Mouse (Mus musculus) spleen, adult 18-20 months (tissue): Measurements from ENCODE around the gene Rtn2.

Experiments
- DNase-seq, 2 experiments: peaks; one replicate each; pipeline ENCODE4 v3.0.0; 2022; ENCODE audit warnings: mixed read lengths in 2 of 2

The Rtn2 gene

DNA sequence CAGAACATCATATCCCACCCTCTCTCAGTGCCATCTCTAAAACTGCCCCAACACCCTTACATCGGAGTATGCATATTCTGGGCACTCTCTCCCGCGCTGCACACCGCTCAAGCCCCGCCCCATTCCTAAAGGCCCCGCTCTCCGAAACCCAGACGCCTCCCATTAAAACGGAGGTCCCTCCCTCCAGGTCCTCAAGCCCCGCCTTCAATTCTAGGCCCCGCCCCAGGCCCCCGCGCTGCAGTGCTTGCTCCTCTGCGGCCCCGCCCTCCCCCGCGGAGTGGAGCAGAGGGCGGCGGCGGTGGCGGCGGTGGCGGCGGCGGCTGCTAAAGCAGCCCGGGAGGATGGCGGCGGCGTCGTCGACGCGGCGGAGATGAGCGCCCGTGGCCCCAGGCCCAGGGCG is at the start of gene Rtn2:
Gene Rtn2 (plus strand): TSS at position 240 of the 400 bp plus-strand sequence.
- DNase-seq: peak; percentile 56 to 61

- DNase-seq: no peak
These were observed 47.8 kb upstream of the Rtn2 start for GRCm38 (mm10) chr7:19234652-19235051.

- no peak for DNase-seq
These were observed 47.2 kb upstream of the Rtn2 start for GRCm38 (mm10) chr7:19235092-19235671.

DNA sequence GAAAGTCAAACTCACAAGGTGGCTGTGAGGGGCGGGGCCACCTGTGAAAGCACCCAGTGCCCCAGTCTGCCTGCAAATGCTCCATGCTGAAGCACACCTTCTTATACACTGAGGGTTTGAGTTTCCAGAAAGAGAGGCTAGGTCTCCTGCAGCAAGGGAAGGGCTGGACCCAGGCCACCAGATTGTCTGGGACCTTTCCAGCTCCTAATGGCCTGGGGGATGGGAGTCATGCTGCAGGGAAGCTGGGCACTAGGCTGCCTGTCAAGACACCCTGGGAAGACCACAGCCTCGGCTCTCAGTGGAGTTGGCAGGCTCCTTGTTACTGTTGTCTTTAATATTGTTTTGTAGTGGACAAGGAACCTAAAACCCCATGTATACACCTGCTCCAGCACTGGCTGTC is 46.0 kb upstream of the Rtn2 start:
- DNase-seq: no peak

DNA sequence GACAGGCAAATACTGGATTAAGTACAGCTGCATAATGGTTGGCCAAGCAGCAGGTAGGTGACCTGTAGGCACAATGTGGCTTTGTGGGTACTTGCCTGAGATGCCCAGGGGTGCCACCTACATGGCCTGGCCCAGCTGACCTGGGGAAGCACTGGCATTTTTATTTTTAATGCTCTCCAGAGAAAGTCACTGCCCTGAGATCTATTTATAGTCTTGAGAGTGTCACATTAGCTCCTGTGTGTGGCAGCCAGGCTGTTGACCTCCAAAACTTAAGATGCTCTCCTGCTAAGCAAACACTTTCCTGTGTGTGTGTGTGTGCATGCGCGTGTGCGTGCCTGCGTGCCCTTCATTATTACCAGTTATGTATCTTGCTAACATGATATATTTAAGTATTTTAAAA is 44.1 kb upstream of the Rtn2 start:
- no peak for DNase-seq

DNA sequence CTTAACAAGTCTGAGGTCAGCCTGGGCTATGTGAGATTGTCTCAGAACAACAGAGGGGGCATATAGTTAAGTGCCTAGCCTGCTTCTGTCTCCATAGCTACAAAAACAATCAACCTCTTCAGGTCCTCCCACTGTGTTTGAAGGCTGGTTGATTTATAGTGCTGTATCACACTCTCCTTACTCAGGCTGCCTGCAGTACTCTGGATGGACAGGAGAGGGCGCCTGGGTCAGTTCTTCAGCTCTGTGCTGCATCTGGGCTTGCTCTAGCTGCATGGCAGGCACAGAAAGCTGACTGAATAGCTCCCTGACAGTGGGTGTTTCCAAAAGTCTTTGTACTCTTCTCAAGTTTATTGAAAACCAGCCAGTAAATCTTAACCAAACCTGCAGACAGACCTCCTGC is 43.0 kb upstream of the Rtn2 start:
- DNase-seq: peak; percentile 76 to 90

DNA sequence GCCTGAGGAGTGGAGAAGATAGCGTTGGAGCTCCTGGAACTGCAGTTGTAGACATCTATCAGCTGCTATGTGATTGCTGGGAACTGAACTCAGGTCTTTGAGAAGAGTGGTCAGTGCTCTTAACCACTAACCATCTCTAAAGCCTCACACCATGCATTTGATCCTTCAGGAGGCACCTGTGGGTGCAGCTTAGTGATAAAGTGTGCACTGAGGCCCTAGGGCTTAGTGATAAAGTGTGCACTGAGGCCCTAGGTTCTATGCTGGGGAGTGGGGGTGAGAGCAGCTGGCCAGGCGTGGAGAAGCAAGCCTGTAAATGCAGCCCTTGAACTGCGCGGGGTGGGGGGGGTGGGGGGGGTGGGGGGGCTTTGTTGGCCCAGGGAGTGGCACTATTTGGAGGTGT is 42.4 kb upstream of the Rtn2 start:
- no peak for DNase-seq

DNA sequence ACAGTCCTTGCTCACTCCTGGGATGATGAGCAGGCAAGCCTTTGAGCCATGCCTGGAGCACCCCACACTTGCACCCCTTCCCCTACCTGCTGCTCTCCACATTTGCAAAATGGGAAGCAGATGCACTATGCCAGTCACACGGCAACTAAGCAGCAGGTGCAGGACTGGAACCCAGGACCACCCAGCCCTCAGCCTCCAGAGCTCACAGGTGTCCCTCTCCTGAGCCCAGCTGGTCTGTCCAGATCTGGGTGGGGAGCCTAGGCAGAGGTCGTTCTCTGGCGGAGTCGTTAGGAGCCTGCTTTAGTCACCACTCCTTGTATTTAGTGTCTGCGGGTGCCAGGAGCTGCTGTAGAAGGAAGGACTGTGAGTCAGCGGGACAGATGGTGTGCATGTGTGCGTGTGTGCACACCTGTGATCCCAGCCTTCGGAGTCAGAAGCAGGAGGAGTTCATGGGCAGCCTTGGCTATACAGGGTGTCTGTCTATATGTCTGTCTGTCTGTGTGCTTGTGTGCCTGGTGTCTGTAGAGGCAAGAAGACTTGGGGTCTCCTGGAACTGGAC is 41.4 kb upstream of the Rtn2 start:
- DNase-seq: no peak

GRCm38 (mm10) chr7:19242005-19242404 is 40.4 kb upstream of the Rtn2 start:
- DNase-seq: no peak

DNA sequence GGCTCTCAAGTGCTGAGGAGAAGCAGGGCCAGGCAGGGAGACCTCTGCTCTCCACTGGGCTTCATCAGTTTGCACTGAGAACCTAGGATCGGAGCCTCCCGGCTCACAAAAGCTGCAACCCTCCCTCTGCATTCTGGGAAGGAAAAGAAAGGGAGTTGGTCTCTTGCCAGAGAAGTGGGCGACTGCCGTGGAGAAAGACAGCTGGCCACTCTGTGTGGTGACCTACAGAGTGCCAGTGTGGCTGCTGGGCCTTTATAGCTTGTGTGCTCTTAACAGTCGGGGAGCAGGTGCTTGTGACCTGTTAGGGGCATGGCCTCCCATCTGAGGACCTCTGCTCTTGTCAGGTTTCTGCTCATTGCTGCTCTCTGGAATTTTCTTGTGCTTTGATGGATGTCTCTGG is 38.6 kb upstream of the Rtn2 start:
- DNase-seq: no peak

DNA sequence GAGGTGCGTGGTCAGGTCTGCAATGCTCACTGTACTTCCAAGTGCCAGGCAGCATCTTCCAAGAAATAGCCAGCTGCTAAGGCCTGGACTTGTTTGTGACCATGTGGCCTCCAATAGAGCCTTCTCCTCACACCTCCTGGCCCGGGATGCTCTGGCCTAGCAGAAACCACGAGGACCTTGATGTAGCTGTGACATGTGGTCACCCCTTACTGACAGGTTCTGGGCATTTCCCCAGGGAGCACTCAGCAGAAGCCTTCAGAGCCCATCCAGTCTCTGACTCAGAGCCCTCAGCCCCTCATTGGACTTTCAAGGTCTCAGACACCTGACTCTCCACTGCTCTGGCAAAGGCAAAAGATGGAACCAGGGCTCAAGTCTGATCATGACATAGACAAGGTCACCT is 37.3 kb upstream of the Rtn2 start:
- DNase-seq: no peak

DNA sequence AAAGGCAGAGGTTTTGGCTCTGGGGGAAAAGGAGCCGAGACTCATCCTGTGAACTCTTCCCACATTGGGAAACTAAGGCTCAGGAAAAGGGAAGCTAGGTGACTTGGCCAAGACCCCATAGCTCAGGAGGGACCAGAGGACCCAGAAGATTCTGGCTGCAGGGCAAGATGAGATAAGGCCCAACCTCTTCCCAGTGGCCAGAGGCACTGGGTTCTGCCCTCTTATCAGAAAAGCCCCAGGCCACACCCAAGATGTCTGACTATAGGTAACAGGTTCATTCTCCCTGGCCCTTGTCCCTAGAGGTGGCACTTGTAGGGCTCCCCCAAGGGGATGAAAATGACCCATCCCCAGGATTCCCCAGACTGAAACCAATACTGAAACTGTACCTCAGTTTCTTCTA is 35.6 kb upstream of the Rtn2 start:
- DNase-seq: no peak

DNA sequence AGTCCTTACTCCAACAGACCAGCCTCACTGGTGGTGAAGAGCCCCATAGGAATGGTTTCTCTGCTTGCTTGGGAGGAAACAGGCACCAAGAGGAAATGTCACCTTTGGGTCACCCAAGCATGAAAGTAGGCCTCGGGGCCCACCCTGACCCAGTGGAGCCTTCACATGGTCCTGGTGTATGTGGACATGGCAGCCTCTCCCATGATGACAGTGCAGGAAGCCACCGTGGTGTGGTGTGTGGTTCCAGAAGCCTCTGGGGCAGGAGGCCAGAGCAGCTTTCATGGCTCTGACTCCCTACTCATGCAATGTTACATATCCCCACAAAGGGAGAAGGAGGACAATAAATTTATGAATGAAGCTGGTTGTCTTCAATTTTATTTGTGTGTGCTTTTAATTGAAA is 34.9 kb upstream of the Rtn2 start:
- no peak for DNase-seq

- no peak for DNase-seq
These were observed 30.3 kb upstream of the Rtn2 start for GRCm38 (mm10) chr7:19252078-19252477.

DNA sequence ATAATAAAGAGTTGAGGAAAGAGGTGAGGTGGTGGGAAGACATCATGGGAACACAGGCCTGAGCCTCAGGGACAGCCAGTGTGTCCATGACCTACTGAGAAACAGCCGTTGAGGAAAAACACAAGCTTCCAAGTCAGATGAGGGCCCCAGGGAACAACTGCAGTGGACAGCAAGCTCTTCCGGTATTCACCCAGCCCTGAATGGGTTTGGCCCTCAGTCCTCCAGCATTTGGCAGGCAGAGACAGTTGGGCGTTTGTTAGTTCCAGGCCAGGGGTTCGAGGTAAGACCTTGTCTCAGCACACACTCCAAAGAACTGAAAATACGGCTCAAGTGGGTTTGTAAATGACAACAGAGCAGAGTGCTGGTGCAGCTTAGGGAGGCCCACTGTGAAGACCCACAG is 29.0 kb upstream of the Rtn2 start:
- DNase-seq: no peak

DNA sequence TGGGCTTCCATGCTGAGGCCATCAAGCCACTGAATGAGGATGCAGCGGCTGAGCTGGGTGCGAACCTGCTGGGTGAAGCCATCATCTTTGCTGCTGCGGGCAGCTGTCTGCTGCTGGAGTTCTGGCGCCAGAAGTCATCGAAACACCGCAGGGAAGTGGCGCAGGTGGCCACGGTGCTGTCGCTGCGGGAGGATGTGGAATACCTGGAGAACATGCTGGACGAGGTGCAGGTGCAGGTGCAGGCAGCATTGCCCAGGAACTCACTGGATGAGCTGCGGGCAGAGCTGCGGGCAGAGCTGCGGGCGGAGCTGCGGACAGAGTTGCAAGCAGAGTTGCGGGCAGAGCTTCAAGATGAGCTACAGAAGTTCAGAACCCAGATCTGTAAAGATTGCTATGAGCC is 27.0 kb upstream of the Rtn2 start:
- DNase-seq: no peak

DNA sequence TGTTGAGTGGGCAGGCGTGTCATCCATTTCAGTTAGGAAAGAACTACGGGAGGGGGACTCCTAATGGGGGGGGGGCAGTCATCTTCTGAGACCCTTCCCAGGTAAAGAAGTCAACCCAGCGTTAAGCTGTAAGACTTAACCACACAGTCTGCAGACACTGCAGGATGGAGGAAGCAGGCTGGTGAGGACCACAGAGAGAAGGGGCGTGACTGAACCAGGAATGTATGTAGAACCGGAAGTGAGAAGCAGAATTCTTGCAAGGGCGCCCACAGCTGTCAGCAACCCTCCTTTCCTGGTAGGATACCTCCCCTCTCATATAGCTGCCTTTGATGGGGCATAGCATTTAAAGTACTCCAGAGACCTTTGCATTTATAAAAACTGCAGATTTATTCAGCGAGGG is 25.9 kb upstream of the Rtn2 start:
- DNase-seq: no peak

- DNase-seq: no peak
These were observed 24.9 kb upstream of the Rtn2 start for GRCm38 (mm10) chr7:19257390-19258022.

GRCm38 (mm10) chr7:19258336-19258735 is 24.1 kb upstream of the Rtn2 start:
- DNase-seq: no peak

DNA sequence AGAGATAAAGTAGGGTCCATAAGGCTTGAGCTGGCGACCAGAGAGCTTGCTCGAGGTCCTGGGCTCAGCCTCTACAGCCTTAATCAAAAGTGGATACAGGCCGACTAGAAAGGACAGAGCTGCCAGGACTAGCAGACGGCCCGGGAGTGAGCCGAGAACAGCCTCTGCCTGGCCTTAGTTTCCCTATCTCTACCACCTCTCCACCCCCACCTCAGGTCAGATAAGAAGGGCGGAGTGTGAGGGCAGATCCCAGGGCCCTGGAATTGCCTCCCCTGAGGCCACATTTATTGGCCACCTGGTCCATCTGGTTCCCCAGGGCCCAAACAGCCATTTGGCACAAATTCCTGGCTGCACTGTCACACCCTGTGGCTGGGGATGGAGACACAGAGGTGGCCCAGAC is 17.3 kb upstream of the Rtn2 start:
- no peak for DNase-seq

DNA sequence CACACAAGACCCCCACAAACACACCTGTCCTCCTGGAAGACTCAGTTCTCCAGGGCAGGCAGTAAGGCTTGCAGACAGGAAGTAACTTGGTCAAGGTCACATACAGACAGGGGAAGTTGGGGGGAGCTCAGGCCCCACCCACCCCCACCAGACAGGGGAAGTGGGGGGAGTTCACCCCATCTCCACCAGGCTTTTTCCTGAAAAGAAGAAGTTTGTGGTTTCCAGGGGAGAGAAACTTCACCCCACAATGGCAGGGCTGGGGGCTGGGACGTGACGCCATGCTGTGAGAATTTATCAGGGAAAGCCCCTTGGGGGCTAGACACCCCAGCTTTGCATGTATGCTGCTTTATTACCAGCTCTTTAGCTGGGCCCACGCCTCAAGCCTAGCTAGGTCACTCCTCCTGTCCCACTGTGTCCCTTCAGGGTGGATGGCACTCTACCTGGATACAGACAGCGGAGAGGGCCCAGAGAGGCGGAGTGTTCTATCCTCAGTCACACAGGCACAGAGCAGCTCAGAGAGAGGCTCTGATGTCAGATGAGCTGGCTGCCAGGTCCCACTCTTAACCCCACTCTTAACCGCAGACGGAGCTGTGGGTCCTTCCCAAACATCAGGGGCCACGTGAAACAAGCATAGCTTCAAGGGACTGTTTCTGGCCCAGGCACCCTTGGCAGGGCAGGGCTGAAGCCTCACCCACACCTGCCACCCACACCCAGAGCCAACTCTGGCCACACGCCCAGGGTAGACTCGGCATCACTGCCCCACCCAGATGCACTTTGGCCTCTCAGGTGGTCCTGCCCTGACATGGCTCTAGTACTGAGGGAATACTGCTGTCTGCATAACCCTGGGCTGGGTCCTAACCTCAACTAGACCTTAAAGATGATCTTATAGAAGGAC is 16.2 kb upstream of the Rtn2 start:
- DNase-seq: peak; percentile 72 to 79

- no peak for DNase-seq
These were observed 15.4 kb upstream of the Rtn2 start for GRCm38 (mm10) chr7:19267051-19267450.

DNA sequence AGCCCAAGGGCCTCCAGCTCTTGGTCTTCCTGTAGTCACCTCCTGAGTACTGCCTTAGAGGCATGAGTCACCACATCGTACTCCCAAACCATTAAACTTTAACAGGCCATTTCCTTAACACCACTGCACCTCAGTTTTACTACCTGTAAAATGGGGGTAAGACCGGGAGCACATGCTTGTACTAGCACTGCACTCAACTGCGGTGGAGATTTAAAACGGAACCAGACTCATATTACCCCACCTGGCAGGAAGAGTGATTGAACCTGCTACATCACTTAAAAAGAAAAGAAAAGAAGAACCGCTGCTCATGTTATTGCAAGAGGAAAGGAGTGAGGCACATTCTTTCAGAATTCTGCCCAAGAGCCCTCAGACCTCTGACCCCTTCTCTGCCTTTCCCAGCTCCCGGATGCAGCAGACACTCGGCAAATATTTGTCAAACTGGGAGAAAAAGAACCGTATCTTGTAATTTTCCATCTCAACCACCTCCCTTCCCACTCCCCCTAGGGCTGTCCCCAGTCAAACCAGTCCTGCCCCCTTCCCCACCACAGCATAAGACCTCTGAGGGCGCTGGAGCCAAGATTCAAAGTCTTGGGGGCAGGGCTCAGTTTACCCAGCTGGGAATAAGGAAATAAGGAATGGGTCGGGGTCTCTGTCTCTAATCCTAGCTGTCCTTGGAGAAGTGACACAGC is 13.3 kb upstream of the Rtn2 start:
- DNase-seq: no peak
